Mouse (Mus musculus) megakaryocyte, embryonic 14.5 days (primary cell): ENCODE measurements around the gene Gm20388.

Experiments used
- FLI1 ChIP-seq: IDR thresholded peaks from 2 replicates; pipeline ENCODE4 v1.6.1; 2012; ENCODE audit warnings: low read length, inconsistent platforms, mixed read lengths
- GATA1 ChIP-seq: IDR thresholded peaks from 3 replicates; pipeline ENCODE4 v1.6.1; 2012; ENCODE audit warnings: mixed read lengths, low read length, inconsistent platforms, borderline replicate concordance

- TF ChIP-seq FLI1 (no peak), GATA1 (no peak)
These were observed 3010.2 kb downstream of the Gm20388 start for GRCm38 (mm10) chr8:122920890-122921289.
